Mouse (Mus musculus): ENCODE data around the gene Fyb2. TPM values are rescaled to one million over a fixed set of nuclear protein-coding genes. Genes with fewer than 3 reads are reported as not detected.

Fyb2 gene
- polyA plus RNA-seq (2012; rRNA removed): 3.7 and 3.9 TPM in 2 replicates

DNA sequence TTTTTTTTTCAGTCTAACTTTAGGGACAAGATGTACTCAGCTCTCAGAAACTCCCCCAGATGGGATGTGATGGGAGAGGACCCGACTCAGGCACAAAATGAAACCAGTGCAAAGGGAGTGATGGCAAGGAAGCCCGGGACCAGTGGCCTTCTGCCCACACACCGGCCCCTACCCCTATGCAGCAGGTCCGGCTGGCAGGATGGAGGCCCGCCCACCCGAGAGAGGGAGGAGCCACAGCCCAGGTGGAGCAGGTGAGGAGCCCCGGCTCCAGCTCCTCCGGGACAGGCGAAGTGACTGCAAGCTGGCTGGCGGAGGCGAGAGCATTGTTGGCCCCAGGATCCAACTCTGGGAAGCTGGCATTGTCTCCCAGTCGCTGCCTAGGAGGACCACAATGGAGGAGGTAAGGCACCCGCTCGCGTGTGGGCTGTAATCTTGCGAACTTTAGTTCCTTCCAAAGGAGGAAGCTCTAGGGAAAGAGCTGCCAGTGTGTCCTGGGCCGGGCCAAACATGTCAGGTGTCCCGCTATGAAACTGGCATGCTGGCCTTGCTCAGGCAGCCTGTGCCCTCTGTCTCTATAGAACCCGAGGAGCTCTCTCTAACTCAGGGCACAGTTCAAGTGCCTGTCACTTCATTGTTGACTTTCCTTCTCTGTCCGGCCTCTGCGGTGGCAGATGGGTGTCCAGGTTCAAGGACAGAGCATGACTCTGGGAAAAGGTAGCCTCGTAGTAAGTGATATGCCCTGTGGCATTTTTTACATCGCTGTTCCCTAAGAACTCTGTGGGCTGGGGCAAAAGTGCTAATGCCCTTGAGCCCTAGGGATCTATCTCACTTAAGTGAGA lies at the start of gene Fyb2:
Gene Fyb2, plus strand, starts transcription at position 166 of the 839 bp plus-strand sequence.
- peak within 1 kb of the TSS; percentile 86 for H3K4me3 ChIP-seq (ENCODE audit: control insufficient read depth, low read depth, low read length)

DNA sequence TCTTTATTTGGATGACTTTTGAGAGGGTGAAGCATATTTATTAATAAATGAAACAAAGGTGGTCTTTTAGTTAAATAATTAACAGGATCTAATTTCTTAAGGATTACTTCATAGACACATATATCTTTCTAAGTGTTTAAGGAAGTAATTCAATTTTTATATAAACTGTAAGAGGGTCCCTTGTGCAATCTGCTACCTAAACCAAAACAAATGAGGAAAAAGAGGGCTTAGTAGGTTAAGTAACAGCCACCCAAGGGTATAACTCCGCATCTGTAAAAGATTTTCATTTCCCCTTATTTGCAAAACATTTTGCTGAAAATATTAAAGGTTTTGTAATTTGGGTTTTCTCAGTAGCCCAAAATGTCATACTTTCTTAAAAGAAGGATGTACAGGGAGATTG lies 48.9 kb upstream of the Fyb2 start:
- no peak for TF ChIP-seq CTCF (IDR thresholded peaks at IDR 0.05; ENCODE audit: control insufficient read depth, insufficient read depth, insufficient replicate concordance, low read depth, low read length)
- TF ChIP-seq POLR2A (IDR thresholded peaks at IDR 0.05; ENCODE audit: control insufficient read depth, low read depth, low read length): no peak
- Histone ChIP-seq H3K4me3 (ENCODE audit: control insufficient read depth, low read depth, low read length) (no peak overlapping the region), H3K36me3 (ENCODE audit: control insufficient read depth, insufficient read depth, low read length) (no peaks in the 10 kb centered on the region), H3K27me3 (ENCODE audit: control insufficient read depth, insufficient read depth, low read length) (no peaks in the 10 kb centered on the region), H3K27ac (ENCODE audit: control insufficient read depth, insufficient read depth, low read depth, low read length) (no peak overlapping the region), H3K4me1 (ENCODE audit: control insufficient read depth, insufficient read depth, low read length) (no peaks in the 10 kb centered on the region)

More for the DNA sequence above, at the start of gene Fyb2:
- TF ChIP-seq POLR2A (IDR thresholded peaks at IDR 0.05; ENCODE audit: control insufficient read depth, low read depth, low read length) (peak; percentile 24; the same call in 1 of the 2 replicates), CTCF (IDR thresholded peaks at IDR 0.05; ENCODE audit: control insufficient read depth, insufficient read depth, insufficient replicate concordance, low read depth, low read length) (no peak)
- H3K36me3 ChIP-seq (ENCODE audit: control insufficient read depth, insufficient read depth, low read length): no peaks in the 10 kb centered on the region
- H3K27me3 ChIP-seq (ENCODE audit: control insufficient read depth, insufficient read depth, low read length): no peaks in the 10 kb centered on the region
- H3K4me1 ChIP-seq (ENCODE audit: control insufficient read depth, insufficient read depth, low read length): peaks cover 8% of the 10 kb centered on the region
- peak within 1 kb of the TSS; percentile 87 for H3K27ac ChIP-seq (ENCODE audit: control insufficient read depth, insufficient read depth, low read depth, low read length)

DNA sequence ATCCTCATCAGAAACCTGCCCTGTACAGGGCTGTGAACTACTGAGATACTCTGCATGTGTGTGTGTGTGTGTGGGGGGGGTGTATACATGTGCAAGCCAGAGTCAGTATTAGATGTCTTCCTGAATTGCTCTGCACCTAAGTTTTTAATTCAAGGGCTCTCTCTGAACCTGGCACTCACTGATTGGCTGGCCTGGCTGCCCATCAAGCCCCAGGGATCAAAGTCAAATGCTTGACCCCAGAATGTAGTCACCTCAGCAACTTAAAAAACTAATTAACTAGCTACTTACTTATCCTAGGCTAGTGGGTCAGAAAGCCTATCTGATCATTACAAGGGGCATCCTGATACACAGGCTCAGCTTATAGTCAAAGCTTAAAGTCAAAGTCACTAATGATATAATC lies 43.7 kb upstream of the Fyb2 start:
- Histone ChIP-seq H3K4me3 (ENCODE audit: control insufficient read depth, low read depth, low read length) (no peak overlapping the region), H3K4me1 (ENCODE audit: control insufficient read depth, insufficient read depth, low read length) (no peaks in the 10 kb centered on the region), H3K36me3 (ENCODE audit: control insufficient read depth, insufficient read depth, low read length) (no peaks in the 10 kb centered on the region), H3K27ac (ENCODE audit: control insufficient read depth, insufficient read depth, low read depth, low read length) (no peak overlapping the region), H3K27me3 (ENCODE audit: control insufficient read depth, insufficient read depth, low read length) (no peaks in the 10 kb centered on the region)
- no peak for TF ChIP-seq POLR2A (IDR thresholded peaks at IDR 0.05; ENCODE audit: control insufficient read depth, low read depth, low read length)
- TF ChIP-seq CTCF (IDR thresholded peaks at IDR 0.05; ENCODE audit: control insufficient read depth, insufficient read depth, insufficient replicate concordance, low read depth, low read length): no peak

DNA sequence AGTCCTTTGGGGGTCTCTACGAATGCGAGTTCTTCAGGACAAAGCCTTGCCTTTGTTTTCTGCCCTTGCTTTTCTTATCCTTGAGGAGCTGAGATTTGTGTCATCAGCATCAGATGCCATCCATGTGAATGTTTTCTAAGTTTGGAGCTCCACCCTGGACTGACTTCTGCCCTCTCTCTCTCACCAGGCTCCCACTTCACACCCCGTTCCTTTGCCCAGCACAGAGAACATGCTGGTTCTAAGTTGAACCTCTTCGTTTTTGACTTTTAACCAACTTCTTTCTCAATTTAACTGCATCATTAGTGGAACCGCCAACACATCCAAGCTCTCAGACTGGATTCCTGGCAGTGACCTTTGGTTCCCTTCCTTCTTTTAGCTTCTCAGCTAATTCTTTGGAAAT lies 43.1 kb upstream of the Fyb2 start:
- TF ChIP-seq CTCF (IDR thresholded peaks at IDR 0.05; ENCODE audit: control insufficient read depth, insufficient read depth, insufficient replicate concordance, low read depth, low read length) (no peak), POLR2A (IDR thresholded peaks at IDR 0.05; ENCODE audit: control insufficient read depth, low read depth, low read length) (no peak)

DNA sequence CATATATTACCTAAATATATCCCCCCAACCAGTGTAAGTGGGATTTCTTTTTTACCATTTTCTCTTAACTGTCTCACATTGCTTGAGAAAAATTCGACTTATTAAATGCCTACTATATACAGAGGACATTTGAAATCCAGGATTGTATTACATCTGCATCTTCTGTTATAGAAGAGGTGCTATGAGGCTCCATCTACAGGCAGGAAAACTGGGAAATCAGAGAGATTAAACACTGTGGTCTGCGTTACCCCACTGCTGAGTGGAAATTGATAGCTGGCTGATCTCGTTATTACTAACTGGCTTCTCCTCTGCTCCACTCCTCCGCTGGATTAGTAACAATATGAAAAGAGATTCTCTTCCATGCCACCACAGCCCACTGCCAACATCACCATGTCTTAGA lies 37.4 kb upstream of the Fyb2 start:
- Histone ChIP-seq H3K4me3 (ENCODE audit: control insufficient read depth, low read depth, low read length) (no peak overlapping the region), H3K4me1 (ENCODE audit: control insufficient read depth, insufficient read depth, low read length) (no peaks in the 10 kb centered on the region), H3K27me3 (ENCODE audit: control insufficient read depth, insufficient read depth, low read length) (no peaks in the 10 kb centered on the region), H3K27ac (ENCODE audit: control insufficient read depth, insufficient read depth, low read depth, low read length) (no peak overlapping the region), H3K36me3 (ENCODE audit: control insufficient read depth, insufficient read depth, low read length) (no peaks in the 10 kb centered on the region)
- TF ChIP-seq CTCF (IDR thresholded peaks at IDR 0.05; ENCODE audit: control insufficient read depth, insufficient read depth, insufficient replicate concordance, low read depth, low read length) (no peak), POLR2A (IDR thresholded peaks at IDR 0.05; ENCODE audit: control insufficient read depth, low read depth, low read length) (no peak)

More for the DNA sequence above, 43.1 kb upstream of the Fyb2 start:
- Histone ChIP-seq H3K27ac (ENCODE audit: control insufficient read depth, insufficient read depth, low read depth, low read length) (no peak overlapping the region), H3K4me1 (ENCODE audit: control insufficient read depth, insufficient read depth, low read length) (no peaks in the 10 kb centered on the region), H3K4me3 (ENCODE audit: control insufficient read depth, low read depth, low read length) (no peak overlapping the region), H3K27me3 (ENCODE audit: control insufficient read depth, insufficient read depth, low read length) (no peaks in the 10 kb centered on the region), H3K36me3 (ENCODE audit: control insufficient read depth, insufficient read depth, low read length) (no peaks in the 10 kb centered on the region)

DNA sequence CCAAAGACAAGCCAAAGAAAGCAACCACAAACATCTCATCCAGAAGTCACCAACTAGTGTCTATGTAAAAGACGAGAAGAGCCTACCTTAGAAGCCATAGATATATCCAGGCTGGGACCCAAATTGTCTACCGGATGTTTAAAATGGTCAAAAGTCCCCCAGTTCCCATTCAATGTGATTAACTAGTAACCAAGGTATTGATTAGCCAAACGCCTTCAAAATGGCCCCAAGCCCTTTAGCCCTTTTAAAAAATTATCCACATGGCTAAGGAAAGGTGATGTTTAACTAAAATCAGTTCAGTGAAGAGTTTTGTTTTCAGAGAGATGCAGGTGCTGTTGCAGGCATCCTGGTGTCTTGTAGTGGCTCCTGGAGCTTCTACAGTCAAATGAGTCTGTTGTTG lies 36.9 kb upstream of the Fyb2 start, which contains the start of gene C8a:
Gene C8a, minus strand, starts transcription at position 76 of the 400 bp plus-strand sequence.
- TF ChIP-seq CTCF (IDR thresholded peaks at IDR 0.05; ENCODE audit: control insufficient read depth, insufficient read depth, insufficient replicate concordance, low read depth, low read length) (no peak), POLR2A (IDR thresholded peaks at IDR 0.05; ENCODE audit: control insufficient read depth, low read depth, low read length) (no peak)
- H3K4me3 ChIP-seq (ENCODE audit: control insufficient read depth, low read depth, low read length): no peak within 1 kb of the TSS
- no peaks in the 10 kb centered on the region for H3K4me1 ChIP-seq (ENCODE audit: control insufficient read depth, insufficient read depth, low read length)
- H3K27ac ChIP-seq (ENCODE audit: control insufficient read depth, insufficient read depth, low read depth, low read length): no peak within 1 kb of the TSS
- H3K27me3 ChIP-seq (ENCODE audit: control insufficient read depth, insufficient read depth, low read length): no peaks in the 10 kb centered on the region
- no peaks in the 10 kb centered on the region for H3K36me3 ChIP-seq (ENCODE audit: control insufficient read depth, insufficient read depth, low read length)

DNA sequence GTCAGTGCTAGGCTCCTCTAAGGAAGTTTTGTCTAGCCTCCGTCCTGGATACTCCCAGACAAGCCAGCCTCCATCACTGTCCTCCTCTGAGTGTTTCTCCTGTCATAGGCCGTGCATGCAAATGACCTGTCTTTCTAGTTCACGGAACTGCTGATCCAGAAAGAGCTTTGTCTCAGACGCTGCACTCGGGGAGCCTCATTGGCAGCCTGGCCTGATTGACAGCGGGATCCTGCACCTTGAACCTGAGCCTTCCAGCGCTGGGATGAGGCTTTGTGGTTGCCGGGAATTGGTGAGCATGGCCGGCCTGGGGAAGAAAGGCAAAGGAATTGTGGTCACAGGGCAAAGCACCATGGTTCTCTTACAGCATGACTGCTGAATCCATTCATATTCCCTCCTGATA lies 25.8 kb upstream of the Fyb2 start:
- no peak for TF ChIP-seq POLR2A (IDR thresholded peaks at IDR 0.05; ENCODE audit: control insufficient read depth, low read depth, low read length)
- TF ChIP-seq CTCF (IDR thresholded peaks at IDR 0.05; ENCODE audit: control insufficient read depth, insufficient read depth, insufficient replicate concordance, low read depth, low read length): no peak
- Histone ChIP-seq H3K27ac (ENCODE audit: control insufficient read depth, insufficient read depth, low read depth, low read length) (no peak overlapping the region), H3K4me1 (ENCODE audit: control insufficient read depth, insufficient read depth, low read length) (no peaks in the 10 kb centered on the region), H3K36me3 (ENCODE audit: control insufficient read depth, insufficient read depth, low read length) (no peaks in the 10 kb centered on the region), H3K4me3 (ENCODE audit: control insufficient read depth, low read depth, low read length) (no peak overlapping the region), H3K27me3 (ENCODE audit: control insufficient read depth, insufficient read depth, low read length) (no peaks in the 10 kb centered on the region)

All from testis, adult 2 months (tissue).